Mouse (Mus musculus): ENCODE measurements around the gene Slc5a6. TPM values are rescaled to one million over a fixed set of nuclear protein-coding genes. Genes with fewer than 3 reads are reported as not detected.

Gene Slc5a6
- polyA plus RNA-seq, 1 experiment from 2014 or later = 10.9 TPM

DNA sequence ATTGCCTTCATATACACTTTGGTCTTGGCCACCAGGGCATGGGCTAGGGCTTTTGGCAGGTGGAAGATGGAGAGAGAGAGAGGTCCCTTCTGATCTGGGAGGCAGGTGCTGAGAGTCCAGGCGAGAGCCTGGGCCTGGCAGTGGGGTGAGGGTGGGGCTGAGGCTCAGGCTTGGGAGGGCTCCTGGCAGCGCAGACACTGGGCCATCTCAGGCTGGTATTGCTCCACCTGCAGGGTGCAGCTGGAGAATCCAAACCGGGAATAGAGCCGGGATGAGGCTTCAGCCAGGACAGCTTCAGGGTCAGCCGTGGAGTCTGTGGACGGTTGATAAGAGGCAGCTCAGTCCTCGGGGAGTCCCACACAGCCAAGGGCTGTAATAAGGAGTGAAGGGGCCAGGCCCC, 37.9 kb upstream of the Slc5a6 start:
- no peaks in the 10 kb centered on the region for H3K9me3 ChIP-seq (ENCODE audit: control insufficient read depth, low read length)
- H3K36me3 ChIP-seq (ENCODE audit: control insufficient read depth, insufficient read depth, low read length) = no peaks in the 10 kb centered on the region
- WGBS = 31% methylated on average over 7 of the region's 7 CpGs
- peaks cover 24% of the 10 kb centered on the region for H3K27me3 ChIP-seq (ENCODE audit: control insufficient read depth, insufficient read depth, low read length)
- H3K4me2 ChIP-seq (replicated peaks; ENCODE audit: low read depth, low read length) = no peak overlapping the region
- peaks cover 5% of the 10 kb centered on the region for H3K4me1 ChIP-seq (ENCODE audit: control insufficient read depth, insufficient read depth, low read length)
- H3K9ac ChIP-seq (ENCODE audit: low read depth, low read length) = no peak overlapping the region
- no peak overlapping the region for H3K27ac ChIP-seq (ENCODE audit: low read depth, low read length)
- H3K4me3 ChIP-seq (ENCODE audit: low read length) = no peak overlapping the region
- no peak for ATAC-seq (ENCODE audit: low FRiP score, low TSS enrichment)

GRCm38 (mm10) chr5:31083949-31084348, 35.2 kb upstream of the Slc5a6 start:
- peak; percentile 79 for ATAC-seq (ENCODE audit: low FRiP score, low TSS enrichment)
- H3K4me1 ChIP-seq (ENCODE audit: control insufficient read depth, insufficient read depth, low read length) = peaks cover 5% of the 10 kb centered on the region
- no peaks in the 10 kb centered on the region; the same call in 1 of the 2 replicates for H3K36me3 ChIP-seq (ENCODE audit: control insufficient read depth, insufficient read depth, low read length)
- H3K27me3 ChIP-seq (ENCODE audit: control insufficient read depth, insufficient read depth, low read length) = no peaks in the 10 kb centered on the region; the same call in 1 of the 2 replicates
- no peak overlapping the region for H3K27ac ChIP-seq (ENCODE audit: low read depth, low read length)
- no peak overlapping the region for H3K9ac ChIP-seq (ENCODE audit: low read depth, low read length)
- 3% methylated on average over 7 of the region's 8 CpGs for WGBS
- no peak overlapping the region for H3K4me3 ChIP-seq (ENCODE audit: low read length)
- H3K4me2 ChIP-seq (replicated peaks; ENCODE audit: low read depth, low read length) = no peak overlapping the region
- H3K9me3 ChIP-seq (ENCODE audit: control insufficient read depth, low read length) = no peaks in the 10 kb centered on the region

GRCm38 (mm10) chr5:31082935-31083625, 34.4 kb upstream of the Slc5a6 start:
- no peaks in the 10 kb centered on the region for H3K27me3 ChIP-seq (ENCODE audit: control insufficient read depth, insufficient read depth, low read length)
- H3K9ac ChIP-seq (ENCODE audit: low read depth, low read length) = no peak overlapping the region
- H3K27ac ChIP-seq (ENCODE audit: low read depth, low read length) = no peak overlapping the region
- H3K4me3 ChIP-seq (ENCODE audit: low read length) = no peak overlapping the region
- peaks cover 5% of the 10 kb centered on the region for H3K4me1 ChIP-seq (ENCODE audit: control insufficient read depth, insufficient read depth, low read length)
- H3K9me3 ChIP-seq (ENCODE audit: control insufficient read depth, low read length) = no peaks in the 10 kb centered on the region
- peak overlapping the region; percentile 15; the same call in 1 of the 2 replicates for H3K4me2 ChIP-seq (replicated peaks; ENCODE audit: low read depth, low read length)
- ATAC-seq (ENCODE audit: low FRiP score, low TSS enrichment) = no peak
- WGBS = 21% methylated on average over 12 of the region's 12 CpGs
- peaks cover 8% of the 10 kb centered on the region for H3K36me3 ChIP-seq (ENCODE audit: control insufficient read depth, insufficient read depth, low read length)

DNA sequence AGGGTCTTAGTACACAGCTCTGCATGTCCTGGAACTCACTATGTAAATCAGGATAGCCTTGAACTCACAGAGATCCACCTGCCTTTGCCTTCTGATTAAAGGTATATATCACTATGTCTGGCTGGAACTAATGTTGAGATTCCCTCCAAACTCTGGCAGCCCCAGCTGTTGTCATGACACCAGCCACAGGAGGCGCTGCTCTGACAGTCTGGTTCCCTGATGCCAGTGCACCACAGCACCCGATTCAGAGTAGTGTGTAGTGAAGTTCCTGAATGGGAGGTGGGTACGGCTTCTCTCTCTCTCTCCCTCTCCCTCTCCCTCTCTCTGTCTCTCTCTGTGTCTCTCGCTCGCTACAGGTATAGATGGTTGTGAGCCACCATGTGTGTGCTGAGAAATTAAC, 33.6 kb upstream of the Slc5a6 start:
- no peak overlapping the region for H3K27ac ChIP-seq (ENCODE audit: low read depth, low read length)
- H3K9me3 ChIP-seq (ENCODE audit: control insufficient read depth, low read length) = no peaks in the 10 kb centered on the region
- H3K4me1 ChIP-seq (ENCODE audit: control insufficient read depth, insufficient read depth, low read length) = peaks cover 5% of the 10 kb centered on the region
- WGBS = 12% methylated on average over 5 of the region's 5 CpGs
- no peaks in the 10 kb centered on the region for H3K27me3 ChIP-seq (ENCODE audit: control insufficient read depth, insufficient read depth, low read length)
- ATAC-seq (ENCODE audit: low FRiP score, low TSS enrichment) = no peak
- H3K4me2 ChIP-seq (replicated peaks; ENCODE audit: low read depth, low read length) = no peak overlapping the region; the same call in 1 of the 2 replicates
- H3K9ac ChIP-seq (ENCODE audit: low read depth, low read length) = no peak overlapping the region
- no peak overlapping the region for H3K4me3 ChIP-seq (ENCODE audit: low read length)
- H3K36me3 ChIP-seq (ENCODE audit: control insufficient read depth, insufficient read depth, low read length) = peaks cover 15% of the 10 kb centered on the region

- no peak overlapping the region for H3K9ac ChIP-seq (ENCODE audit: low read depth, low read length)
- peaks cover 5% of the 10 kb centered on the region for H3K4me1 ChIP-seq (ENCODE audit: control insufficient read depth, insufficient read depth, low read length)
- peaks cover 25% of the 10 kb centered on the region for H3K36me3 ChIP-seq (ENCODE audit: control insufficient read depth, insufficient read depth, low read length)
- H3K4me2 ChIP-seq (replicated peaks; ENCODE audit: low read depth, low read length) = no peak overlapping the region
- H3K27ac ChIP-seq (ENCODE audit: low read depth, low read length) = no peak overlapping the region
- ATAC-seq (ENCODE audit: low FRiP score, low TSS enrichment) = no peak
- no peak overlapping the region for H3K4me3 ChIP-seq (ENCODE audit: low read length)
- WGBS = 79% methylated on average over 3 of the region's 3 CpGs
- no peaks in the 10 kb centered on the region for H3K9me3 ChIP-seq (ENCODE audit: control insufficient read depth, low read length)
- no peaks in the 10 kb centered on the region for H3K27me3 ChIP-seq (ENCODE audit: control insufficient read depth, insufficient read depth, low read length)
Observed at GRCm38 (mm10) chr5:31081386-31081785, 32.7 kb upstream of the Slc5a6 start.

GRCm38 (mm10) chr5:31080795-31081164, 32.1 kb upstream of the Slc5a6 start:
- H3K9ac ChIP-seq (ENCODE audit: low read depth, low read length) = no peak overlapping the region
- 56% methylated on average over 3 of the region's 3 CpGs for WGBS
- ATAC-seq (ENCODE audit: low FRiP score, low TSS enrichment) = no peak
- H3K9me3 ChIP-seq (ENCODE audit: control insufficient read depth, low read length) = no peaks in the 10 kb centered on the region
- H3K4me3 ChIP-seq (ENCODE audit: low read length) = no peak overlapping the region
- peaks cover 5% of the 10 kb centered on the region for H3K4me1 ChIP-seq (ENCODE audit: control insufficient read depth, insufficient read depth, low read length)
- H3K27ac ChIP-seq (ENCODE audit: low read depth, low read length) = no peak overlapping the region
- H3K27me3 ChIP-seq (ENCODE audit: control insufficient read depth, insufficient read depth, low read length) = no peaks in the 10 kb centered on the region
- peaks cover 31% of the 10 kb centered on the region for H3K36me3 ChIP-seq (ENCODE audit: control insufficient read depth, insufficient read depth, low read length)
- H3K4me2 ChIP-seq (replicated peaks; ENCODE audit: low read depth, low read length) = no peak overlapping the region

GRCm38 (mm10) chr5:31080059-31080794, 31.5 kb upstream of the Slc5a6 start:
- Histone ChIP-seq H3K36me3 (ENCODE audit: control insufficient read depth, insufficient read depth, low read length) (peaks cover 36% of the 10 kb centered on the region), H3K27me3 (ENCODE audit: control insufficient read depth, insufficient read depth, low read length) (no peaks in the 10 kb centered on the region), H3K9ac (ENCODE audit: low read depth, low read length) (no peak overlapping the region), H3K27ac (ENCODE audit: low read depth, low read length) (no peak overlapping the region), H3K4me2 (replicated peaks; ENCODE audit: low read depth, low read length) (no peak overlapping the region), H3K4me3 (ENCODE audit: low read length) (no peak overlapping the region), H3K9me3 (ENCODE audit: control insufficient read depth, low read length) (no peaks in the 10 kb centered on the region), H3K4me1 (ENCODE audit: control insufficient read depth, insufficient read depth, low read length) (peaks cover 5% of the 10 kb centered on the region)
- 79% methylated on average over 13 of the region's 13 CpGs for WGBS
- ATAC-seq (ENCODE audit: low FRiP score, low TSS enrichment) = no peak

DNA sequence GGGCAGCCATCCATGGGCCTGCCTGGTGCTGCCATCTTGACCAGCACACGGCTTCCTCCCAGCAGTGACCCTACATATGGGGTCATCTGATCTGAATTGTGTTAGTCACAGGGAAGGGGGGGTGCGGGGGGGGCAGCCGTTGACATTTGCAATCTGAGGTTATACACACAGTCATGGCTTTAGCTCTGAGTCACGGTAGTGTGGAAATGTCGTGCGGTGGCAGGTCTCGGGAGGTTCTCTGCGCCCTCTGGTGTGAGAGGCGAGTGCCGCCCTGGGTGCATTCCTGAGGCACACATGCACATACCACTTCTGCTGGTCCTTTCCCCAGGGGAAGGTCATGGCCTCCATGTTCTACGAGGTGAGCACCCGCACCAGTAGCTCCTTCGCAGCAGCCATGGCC, 27.6 kb upstream of the Slc5a6 start:
- Histone ChIP-seq H3K4me1 (ENCODE audit: control insufficient read depth, insufficient read depth, low read length) (no peaks in the 10 kb centered on the region), H3K4me2 (replicated peaks; ENCODE audit: low read depth, low read length) (no peak overlapping the region), H3K27ac (ENCODE audit: low read depth, low read length) (no peak overlapping the region), H3K27me3 (ENCODE audit: control insufficient read depth, insufficient read depth, low read length) (no peaks in the 10 kb centered on the region), H3K4me3 (ENCODE audit: low read length) (no peak overlapping the region), H3K9ac (ENCODE audit: low read depth, low read length) (no peak overlapping the region), H3K36me3 (ENCODE audit: control insufficient read depth, insufficient read depth, low read length) (peaks cover 73% of the 10 kb centered on the region), H3K9me3 (ENCODE audit: control insufficient read depth, low read length) (no peaks in the 10 kb centered on the region)
- no peak for ATAC-seq (ENCODE audit: low FRiP score, low TSS enrichment)
- WGBS = 88% methylated on average over 13 of the region's 13 CpGs

DNA sequence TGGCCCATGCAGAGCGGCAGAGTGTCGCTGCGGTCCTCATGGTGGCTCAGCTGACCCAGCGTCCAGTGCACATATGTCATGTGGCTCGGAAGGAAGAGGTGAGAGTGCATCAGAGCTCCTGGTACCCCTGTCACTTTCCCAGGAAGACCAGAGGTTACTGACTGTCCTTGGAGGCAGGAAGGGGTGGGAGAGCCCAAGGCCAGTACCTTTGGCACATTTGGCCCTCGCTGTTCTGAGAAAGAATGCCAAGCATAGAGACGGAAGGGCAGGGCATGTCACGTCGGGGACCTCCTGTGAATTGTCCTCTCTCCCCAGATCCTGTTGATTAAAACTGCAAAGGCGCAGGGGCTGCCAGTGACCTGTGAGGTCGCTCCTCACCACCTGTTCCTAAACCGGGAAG, 24.5 kb upstream of the Slc5a6 start:
- H3K36me3 ChIP-seq (ENCODE audit: control insufficient read depth, insufficient read depth, low read length) = peaks cover 97% of the 10 kb centered on the region
- WGBS = 93% methylated on average over 12 of the region's 12 CpGs
- ATAC-seq (ENCODE audit: low FRiP score, low TSS enrichment) = no peak
- no peaks in the 10 kb centered on the region for H3K27me3 ChIP-seq (ENCODE audit: control insufficient read depth, insufficient read depth, low read length)
- H3K9ac ChIP-seq (ENCODE audit: low read depth, low read length) = no peak overlapping the region
- no peaks in the 10 kb centered on the region for H3K4me1 ChIP-seq (ENCODE audit: control insufficient read depth, insufficient read depth, low read length)
- H3K4me3 ChIP-seq (ENCODE audit: low read length) = no peak overlapping the region
- no peaks in the 10 kb centered on the region for H3K9me3 ChIP-seq (ENCODE audit: control insufficient read depth, low read length)
- H3K4me2 ChIP-seq (replicated peaks; ENCODE audit: low read depth, low read length) = no peak overlapping the region
- no peak overlapping the region for H3K27ac ChIP-seq (ENCODE audit: low read depth, low read length)
